Mouse (Mus musculus) adrenal gland, adult 2 months (tissue): ENCODE results near the gene Cbs. TPM values are rescaled to one million over a fixed set of nuclear protein-coding genes. Genes with fewer than 3 reads are reported as not detected.

Experiments used
- DNase-seq: peaks from one replicate; pipeline ENCODE4 v3.0.0; 2021
- polyA plus RNA-seq: library from polyadenylated mRNA; depleted of rRNA; stranded (reverse); fragments of >200 nt; gene quantifications from 2 replicates; pipeline ENCODE4 v1.2.3, GENCODE M21; 2012
- total RNA-seq, 2 experiments: library from RNA; stranded (reverse); gene quantifications; 2 replicates each; pipeline ENCODE4 v1.2.3; 2021

The Cbs gene
- total and polyA plus RNA-seq, 3 experiments = 2.1 to 8.1 (median 6.4) TPM

DNA sequence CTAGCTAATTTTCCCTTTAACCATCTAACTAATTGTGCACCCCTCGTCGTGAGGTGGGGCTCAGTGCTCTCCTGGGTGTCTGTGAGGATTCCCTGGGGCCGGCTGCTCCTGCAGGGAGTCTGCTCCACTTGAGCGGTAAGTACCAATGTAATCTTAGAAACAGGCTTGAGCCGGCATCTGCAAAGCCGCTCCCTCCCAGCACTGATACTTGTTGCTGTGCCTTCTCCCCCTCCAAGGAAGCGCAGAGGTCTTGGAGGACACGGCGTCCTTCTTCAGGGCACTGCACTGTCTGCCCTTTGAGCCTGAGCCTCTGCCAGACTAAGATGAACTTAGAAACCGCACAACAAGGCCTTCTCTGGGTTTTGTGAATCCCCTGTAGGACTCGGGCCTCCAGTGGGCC is 46.2 kb downstream of the Cbs start:
- no peak for DNase-seq

- DNase-seq = no peak
Measured at GRCm38 (mm10) chr17:31588726-31589125, 48.3 kb downstream of the Cbs start.

DNA sequence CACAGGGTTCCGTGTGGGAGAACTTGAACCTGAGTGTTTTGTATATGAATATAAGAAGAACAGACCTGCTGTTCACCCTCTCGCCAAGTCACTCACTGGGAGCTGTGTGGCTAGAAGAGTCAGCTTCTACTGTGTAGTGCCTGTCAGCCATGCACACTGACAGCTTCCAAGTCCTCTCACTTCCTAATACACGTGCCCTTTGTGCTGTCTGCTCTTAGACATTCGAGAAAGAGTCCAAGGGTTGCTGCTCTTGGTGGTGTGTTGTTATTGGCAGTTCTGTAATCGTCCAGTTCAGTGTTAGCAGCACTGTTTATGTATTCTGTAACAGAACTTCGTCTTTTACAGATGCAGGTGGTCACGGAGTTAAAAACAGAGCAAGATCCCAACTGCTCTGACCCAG is 48.9 kb downstream of the Cbs start:
- no peak for DNase-seq

DNA sequence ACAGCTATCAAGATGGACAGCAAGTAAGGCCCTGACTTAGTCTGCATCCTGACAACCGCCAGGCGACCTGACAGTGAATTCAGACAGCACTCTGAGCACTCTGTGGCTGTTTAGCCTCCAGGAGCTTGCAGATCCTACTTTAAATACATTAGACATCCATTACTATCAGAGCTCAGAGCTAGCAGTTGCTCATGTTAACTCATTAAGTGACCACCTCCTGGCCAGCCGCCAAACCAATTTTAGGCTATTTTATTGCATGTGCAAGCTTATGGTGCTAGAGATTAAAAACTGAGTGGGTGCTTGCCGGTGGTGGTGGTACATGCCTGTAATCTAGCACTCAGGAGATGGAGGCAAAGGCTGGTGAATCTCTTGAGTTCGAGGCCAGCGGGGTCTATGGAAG is 53.3 kb downstream of the Cbs start:
- no peak for DNase-seq

DNA sequence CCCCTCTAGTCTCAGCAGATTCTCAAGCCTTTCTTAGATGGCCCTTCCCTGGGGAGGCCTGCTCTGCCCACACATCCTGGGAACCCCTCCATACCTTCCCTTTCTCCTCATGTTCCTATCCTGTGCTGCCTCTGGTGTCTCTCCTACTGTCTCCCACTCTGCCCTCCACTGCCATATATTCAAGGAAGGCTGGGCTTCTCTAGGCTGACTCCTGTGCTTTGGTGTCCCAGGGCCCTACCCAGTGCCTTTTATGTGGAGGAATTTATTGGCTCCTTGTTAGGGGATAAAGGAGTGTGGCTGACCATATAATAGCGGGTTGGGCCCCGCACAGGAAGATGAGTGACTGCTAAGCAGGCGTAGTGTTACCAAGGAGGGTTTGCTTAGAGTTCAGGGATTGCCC is 53.9 kb downstream of the Cbs start:
- DNase-seq = no peak

DNA sequence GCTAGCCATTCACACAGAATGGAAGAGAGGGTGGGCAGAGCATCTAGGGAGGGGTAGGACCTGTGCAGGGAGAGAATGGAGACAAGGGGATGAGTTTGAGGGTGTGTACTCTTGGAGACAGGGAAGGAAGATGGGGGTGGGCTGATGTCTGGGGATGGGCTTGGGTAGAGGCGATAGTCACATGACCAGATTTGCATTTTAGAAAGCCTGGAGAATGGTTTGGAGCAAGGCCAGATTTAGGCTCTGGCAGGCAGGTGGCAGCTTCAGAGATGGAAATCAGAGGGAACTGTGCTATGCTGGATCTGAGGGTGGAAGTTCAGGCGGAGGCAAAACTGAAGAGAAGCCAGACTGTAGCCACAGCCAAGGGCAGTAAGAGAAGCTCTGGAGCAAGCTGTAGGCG is 56.7 kb downstream of the Cbs start:
- no peak for DNase-seq

- DNase-seq = no peak
Measured at GRCm38 (mm10) chr17:31576394-31577175, 60.5 kb downstream of the Cbs start.

DNA sequence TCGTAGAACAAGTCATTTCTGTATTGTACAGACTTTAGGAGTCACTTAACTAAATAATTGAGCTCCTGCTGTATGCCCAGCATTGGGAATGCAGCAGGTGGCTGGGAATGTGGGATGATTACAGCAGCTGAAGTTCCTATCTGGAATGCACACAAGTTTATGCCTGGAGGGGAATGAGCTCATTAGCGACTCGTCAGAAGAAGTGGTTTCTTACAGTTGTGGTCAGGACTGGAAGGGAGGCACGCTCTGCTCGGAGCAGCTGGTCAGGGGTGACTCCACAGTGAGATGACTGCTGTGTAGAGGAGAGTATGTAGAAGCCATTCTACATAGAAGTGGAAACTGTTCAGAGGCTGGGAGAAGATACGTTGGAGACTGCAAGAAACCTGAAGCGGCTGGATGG is 62.4 kb downstream of the Cbs start:
- no peak for DNase-seq

GRCm38 (mm10) chr17:31571689-31572088 is 65.3 kb downstream of the Cbs start:
- no peak for DNase-seq

DNA sequence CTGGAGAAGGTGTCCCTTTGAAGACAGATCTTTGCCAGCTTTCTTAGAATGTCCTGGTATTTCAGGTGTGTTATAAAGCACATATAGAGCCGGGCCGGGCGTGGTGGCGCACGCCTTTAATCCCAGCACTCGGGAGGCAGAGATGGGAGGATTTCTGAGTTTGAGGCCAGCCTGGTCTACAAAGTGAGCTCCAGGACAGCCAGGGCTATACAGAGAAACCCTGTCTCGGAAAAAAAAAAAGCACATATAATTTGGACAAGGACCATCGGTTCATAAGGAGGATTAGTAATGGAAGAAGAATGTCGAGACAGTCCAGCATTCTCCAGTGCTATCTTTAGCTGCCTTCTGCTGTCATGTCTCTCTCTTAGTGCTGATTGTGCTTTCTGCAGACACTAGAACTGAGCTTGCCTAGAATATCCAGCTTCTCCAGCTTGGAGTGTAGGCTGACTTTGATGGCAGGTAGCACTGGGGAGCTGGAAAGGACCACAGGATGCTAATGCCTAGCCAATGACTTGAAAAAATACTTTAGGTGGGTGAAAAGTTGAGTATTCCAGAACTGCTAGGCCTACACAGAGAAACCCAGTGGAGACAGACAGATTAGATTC is 66.6 kb downstream of the Cbs start:
- no peak for DNase-seq

GRCm38 (mm10) chr17:31569756-31570155 is 67.3 kb downstream of the Cbs start:
- DNase-seq = no peak

DNA sequence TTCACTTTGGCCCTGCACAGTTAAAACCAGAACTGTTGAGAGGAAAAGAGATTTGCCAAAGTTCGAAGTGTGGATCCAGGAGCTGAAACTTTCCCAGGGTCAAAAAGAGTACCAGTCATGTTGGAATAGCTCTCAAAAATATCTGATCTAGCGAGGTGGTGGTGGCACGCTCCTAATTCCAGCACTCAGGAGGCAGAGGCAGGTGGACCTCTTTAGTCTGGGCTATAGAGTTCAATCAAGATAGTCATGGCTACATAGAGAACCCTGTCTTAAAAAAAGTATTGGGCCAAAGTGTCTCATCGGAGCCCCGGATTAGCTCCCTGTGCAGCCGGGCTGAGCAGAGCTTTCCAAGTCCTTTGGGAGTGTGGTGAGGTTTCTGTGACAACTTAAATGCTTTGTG is 70.8 kb downstream of the Cbs start:
- DNase-seq = no peak

DNA sequence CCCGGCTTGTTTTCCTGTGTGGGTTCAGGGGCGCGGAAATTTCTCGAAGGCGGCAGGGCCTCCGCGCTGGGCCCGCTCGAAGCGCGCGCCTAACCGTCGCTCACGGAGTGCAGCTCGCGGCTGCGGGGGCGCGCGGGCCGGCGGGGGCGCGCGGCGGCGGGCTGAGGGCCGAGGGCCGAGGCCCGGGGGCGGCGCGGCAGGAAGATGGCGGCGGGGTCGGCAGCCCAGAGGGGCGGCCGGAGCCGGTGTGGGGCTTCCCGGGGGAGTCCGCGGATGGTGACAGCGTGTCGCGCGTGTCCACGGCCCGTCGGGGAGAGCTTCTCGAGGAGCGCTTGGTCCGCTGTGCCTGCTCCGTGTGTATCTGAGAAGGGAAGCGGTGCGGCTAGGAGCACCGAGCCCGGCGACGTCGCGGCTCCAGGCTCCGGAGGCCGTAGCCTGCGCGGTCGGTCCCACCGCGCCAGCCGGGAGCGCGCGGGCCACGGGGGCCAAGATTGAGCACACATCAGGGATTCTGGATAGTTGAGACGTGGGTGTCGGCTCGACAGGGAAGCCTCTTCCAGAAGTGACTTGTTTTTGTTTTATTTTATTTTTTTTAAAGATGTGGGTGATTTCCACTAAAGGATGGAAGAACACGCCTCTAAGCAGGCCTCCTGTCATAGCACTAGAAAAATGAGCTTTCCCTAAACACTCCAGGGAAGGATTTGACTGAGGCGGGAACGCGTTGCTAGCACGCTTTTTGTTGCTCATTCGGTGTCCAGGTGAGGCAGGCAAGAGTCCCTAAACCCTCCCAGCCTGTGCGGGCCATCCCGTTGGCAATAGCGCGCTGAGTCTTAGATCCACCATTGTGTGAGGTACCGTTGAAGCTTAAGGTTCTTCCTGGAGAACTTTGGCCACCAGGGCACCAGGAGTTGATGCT is 71.6 kb downstream of the Cbs start:
- peak; percentile 80 for DNase-seq

GRCm38 (mm10) chr17:31564858-31565140 is 72.2 kb downstream of the Cbs start:
- DNase-seq = no peak

GRCm38 (mm10) chr17:31564015-31564857 is 72.8 kb downstream of the Cbs start, which contains the start of gene Pknox1:
TSS of gene Pknox1 (plus strand) at chr17:31564734.
- peak; percentile 99 for DNase-seq

- DNase-seq = no peak
Measured at GRCm38 (mm10) chr17:31563632-31564014, 73.4 kb downstream of the Cbs start.

GRCm38 (mm10) chr17:31559021-31559789 is 77.8 kb downstream of the Cbs start:
- no peak for DNase-seq
